Mouse (Mus musculus): Measurements from ENCODE around the gene Polr2a. TPM values are rescaled to one million over a fixed set of nuclear protein-coding genes. Genes with fewer than 3 reads are reported as not detected.

The Polr2a gene
- 9.3 and 10.3 TPM in 2 replicates for polyA plus RNA-seq (2015; fragmentation: Nextera tagmentation; extraction: Ambion mirVana)

GRCm38 (mm10) chr11:69758478-69758970, at the start of gene Polr2a:
Gene Polr2a, minus strand, starts transcription at chr11:69758637.

GRCm38 (mm10) chr11:69804972-69805909, 46.8 kb upstream of the Polr2a start, which contains the start of gene Tmem102:
Gene Tmem102, minus strand, starts transcription at chr11:69805624.

GRCm38 (mm10) chr11:69801379-69801977, 43.0 kb upstream of the Polr2a start, which contains the start of gene Fgf11:
Gene Fgf11, minus strand, starts transcription at chr11:69801857.

GRCm38 (mm10) chr11:69795168-69795982, 36.9 kb upstream of the Polr2a start, which contains the start of gene Chrnb1:
Gene Chrnb1, minus strand, starts transcription at chr11:69795943.

GRCm38 (mm10) chr11:69765221-69766125, 7.0 kb upstream of the Polr2a start, which contains the start of gene Zbtb4:
Gene Zbtb4, plus strand, starts transcription at chr11:69765912.

GRCm38 (mm10) chr11:69761868-69762267, 3.4 kb upstream of the Polr2a start, which contains the start of gene Slc35g3:
Gene Slc35g3, minus strand, starts transcription at chr11:69761968.

GRCm38 (mm10) chr11:69695361-69696181, 62.9 kb downstream of the Polr2a start, which contains the start of the genes Tnfsf12 and Tnfsfm13:
Gene Tnfsf12, minus strand, starts transcription at chr11:69695849.
Gene Tnfsfm13, minus strand, starts transcription at chr11:69696098.

GRCm38 (mm10) chr11:69685526-69686148, 72.8 kb downstream of the Polr2a start, which contains the start of gene Tnfsf13:
Gene Tnfsf13, minus strand, starts transcription at chr11:69685784.

Other genes with a start within 250 kb of the Polr2a start
- 0.36 and 0.65 TPM in 2 replicates for gene Dnah2, start 209.5 kb downstream of the Polr2a start, polyA plus RNA-seq (2015; fragmentation: Nextera tagmentation; extraction: Ambion mirVana)
- 0.50 and 0.89 TPM in 2 replicates for gene Efnb3, start 198.4 kb downstream of the Polr2a start, polyA plus RNA-seq (2015; fragmentation: Nextera tagmentation; extraction: Ambion mirVana)
- gene Wrap53, start 178.4 kb downstream of the Polr2a start, polyA plus RNA-seq (2015; fragmentation: Nextera tagmentation; extraction: Ambion mirVana): 5.3 and 7.8 TPM in 2 replicates
- gene Trp53, start 178.3 kb downstream of the Polr2a start, polyA plus RNA-seq (2015; fragmentation: Nextera tagmentation; extraction: Ambion mirVana): 34.5 and 37.5 TPM in 2 replicates
- 74.2 and 78.6 TPM in 2 replicates for gene Atp1b2, start 152.7 kb downstream of the Polr2a start, polyA plus RNA-seq (2015; fragmentation: Nextera tagmentation; extraction: Ambion mirVana)
- 0.45 and 0.63 TPM in 2 replicates for gene Shbg, start 140.7 kb downstream of the Polr2a start, polyA plus RNA-seq (2015; fragmentation: Nextera tagmentation; extraction: Ambion mirVana)
- 12.4 and 15.9 TPM in 2 replicates for gene Sat2, start 136.6 kb downstream of the Polr2a start, polyA plus RNA-seq (2015; fragmentation: Nextera tagmentation; extraction: Ambion mirVana)
- gene Fxr2, start 125.6 kb downstream of the Polr2a start, polyA plus RNA-seq (2015; fragmentation: Nextera tagmentation; extraction: Ambion mirVana): 19.9 and 21.3 TPM in 2 replicates
- 0.16 TPM in 1 of 2 replicates, not detected in the other for gene Sox15, start 103.3 kb downstream of the Polr2a start, polyA plus RNA-seq (2015; fragmentation: Nextera tagmentation; extraction: Ambion mirVana)
- gene Mpdu1, start 96.0 kb downstream of the Polr2a start, polyA plus RNA-seq (2015; fragmentation: Nextera tagmentation; extraction: Ambion mirVana): 29.7 and 47.4 TPM in 2 replicates
- gene Cd68, start 92.5 kb downstream of the Polr2a start, polyA plus RNA-seq (2015; fragmentation: Nextera tagmentation; extraction: Ambion mirVana): 16.2 and 25.5 TPM in 2 replicates
- gene Eif4a1, start 86.2 kb downstream of the Polr2a start, polyA plus RNA-seq (2015; fragmentation: Nextera tagmentation; extraction: Ambion mirVana): 167 and 224 TPM in 2 replicates
- gene Senp3, start 76.6 kb downstream of the Polr2a start, polyA plus RNA-seq (2015; fragmentation: Nextera tagmentation; extraction: Ambion mirVana): 26.4 and 29.2 TPM in 2 replicates
- gene Tnfsf13, start 72.9 kb downstream of the Polr2a start, polyA plus RNA-seq (2015; fragmentation: Nextera tagmentation; extraction: Ambion mirVana): 0.65 and 0.67 TPM in 2 replicates
- 11.5 and 13.1 TPM in 2 replicates for gene Tnfsf12, start 62.8 kb downstream of the Polr2a start, polyA plus RNA-seq (2015; fragmentation: Nextera tagmentation; extraction: Ambion mirVana)
- 5.9 and 6.9 TPM in 2 replicates for gene Tnfsfm13, start 62.5 kb downstream of the Polr2a start, polyA plus RNA-seq (2015; fragmentation: Nextera tagmentation; extraction: Ambion mirVana)
- gene Slc35g3, start 3.3 kb upstream of the Polr2a start, polyA plus RNA-seq (2015; fragmentation: Nextera tagmentation; extraction: Ambion mirVana): not detected in 2 replicates
- 2.5 and 2.9 TPM in 2 replicates for gene Zbtb4, start 7.3 kb upstream of the Polr2a start, polyA plus RNA-seq (2015; fragmentation: Nextera tagmentation; extraction: Ambion mirVana)
- gene Chrnb1, start 37.3 kb upstream of the Polr2a start, polyA plus RNA-seq (2015; fragmentation: Nextera tagmentation; extraction: Ambion mirVana): 79.0 and 95.8 TPM in 2 replicates
- 1.5 and 2.2 TPM in 2 replicates for gene Fgf11, start 43.2 kb upstream of the Polr2a start, polyA plus RNA-seq (2015; fragmentation: Nextera tagmentation; extraction: Ambion mirVana)
- gene Tmem102, start 47.0 kb upstream of the Polr2a start, polyA plus RNA-seq (2015; fragmentation: Nextera tagmentation; extraction: Ambion mirVana): 0.31 and 0.45 TPM in 2 replicates
- gene Gm39566, start 56.7 kb upstream of the Polr2a start, polyA plus RNA-seq (2015; fragmentation: Nextera tagmentation; extraction: Ambion mirVana): not detected in 2 replicates
- gene Spem2, start 59.8 kb upstream of the Polr2a start, polyA plus RNA-seq (2015; fragmentation: Nextera tagmentation; extraction: Ambion mirVana): not detected in 2 replicates
- not detected in 2 replicates for gene Spem1, start 63.5 kb upstream of the Polr2a start, polyA plus RNA-seq (2015; fragmentation: Nextera tagmentation; extraction: Ambion mirVana)
- 2.1 TPM in 2 replicates for gene Nlgn2, start 79.1 kb upstream of the Polr2a start, polyA plus RNA-seq (2015; fragmentation: Nextera tagmentation; extraction: Ambion mirVana)
- gene Tmem256, start 79.9 kb upstream of the Polr2a start, polyA plus RNA-seq (2015; fragmentation: Nextera tagmentation; extraction: Ambion mirVana): 242 and 272 TPM in 2 replicates
- 36.6 and 44.6 TPM in 2 replicates for gene Plscr3, start 87.7 kb upstream of the Polr2a start, polyA plus RNA-seq (2015; fragmentation: Nextera tagmentation; extraction: Ambion mirVana)
- 0.09 and 0.46 TPM in 2 replicates for gene Tnk1, start 100.1 kb upstream of the Polr2a start, polyA plus RNA-seq (2015; fragmentation: Nextera tagmentation; extraction: Ambion mirVana)
- not detected in 2 replicates for gene Tmem95, start 119.4 kb upstream of the Polr2a start, polyA plus RNA-seq (2015; fragmentation: Nextera tagmentation; extraction: Ambion mirVana)
- 2.6 and 3.6 TPM in 2 replicates for gene Kctd11, start 122.8 kb upstream of the Polr2a start, polyA plus RNA-seq (2015; fragmentation: Nextera tagmentation; extraction: Ambion mirVana)
- 0.34 and 0.46 TPM in 2 replicates for gene Acap1, start 136.9 kb upstream of the Polr2a start, polyA plus RNA-seq (2015; fragmentation: Nextera tagmentation; extraction: Ambion mirVana)
- 1.8 and 2.4 TPM in 2 replicates for gene 2810408A11Rik, start 142.3 kb upstream of the Polr2a start, polyA plus RNA-seq (2015; fragmentation: Nextera tagmentation; extraction: Ambion mirVana)
- gene Neurl4, start 142.4 kb upstream of the Polr2a start, polyA plus RNA-seq (2015; fragmentation: Nextera tagmentation; extraction: Ambion mirVana): 3.0 and 3.3 TPM in 2 replicates
- gene Gps2, start 155.3 kb upstream of the Polr2a start, polyA plus RNA-seq (2015; fragmentation: Nextera tagmentation; extraction: Ambion mirVana): 41.9 and 42.1 TPM in 2 replicates
- 952 and 1,117 TPM in 2 replicates for gene Eif5a, start 163.3 kb upstream of the Polr2a start, polyA plus RNA-seq (2015; fragmentation: Nextera tagmentation; extraction: Ambion mirVana)
- 0.78 and 0.85 TPM in 2 replicates for gene Ybx2, start 177.2 kb upstream of the Polr2a start, polyA plus RNA-seq (2015; fragmentation: Nextera tagmentation; extraction: Ambion mirVana)
- gene Slc2a4, start 189.6 kb upstream of the Polr2a start, polyA plus RNA-seq (2015; fragmentation: Nextera tagmentation; extraction: Ambion mirVana): 128 and 138 TPM in 2 replicates
- 0.23 and 0.57 TPM in 2 replicates for gene Cldn7, start 206.1 kb upstream of the Polr2a start, polyA plus RNA-seq (2015; fragmentation: Nextera tagmentation; extraction: Ambion mirVana)
- gene Ctdnep1, start 222.5 kb upstream of the Polr2a start, polyA plus RNA-seq (2015; fragmentation: Nextera tagmentation; extraction: Ambion mirVana): 42.1 and 46.1 TPM in 2 replicates
- 86.0 and 92.4 TPM in 2 replicates for gene Elp5, start 223.9 kb upstream of the Polr2a start, polyA plus RNA-seq (2015; fragmentation: Nextera tagmentation; extraction: Ambion mirVana)
- gene Gabarap, start 232.5 kb upstream of the Polr2a start, polyA plus RNA-seq (2015; fragmentation: Nextera tagmentation; extraction: Ambion mirVana): 320 and 389 TPM in 2 replicates
- gene Phf23, start 237.1 kb upstream of the Polr2a start, polyA plus RNA-seq (2015; fragmentation: Nextera tagmentation; extraction: Ambion mirVana): 31.1 and 33.7 TPM in 2 replicates
- 11.2 and 11.8 TPM in 2 replicates for gene Dvl2, start 242.0 kb upstream of the Polr2a start, polyA plus RNA-seq (2015; fragmentation: Nextera tagmentation; extraction: Ambion mirVana)

Measured in skeletal muscle tissue, postnatal 0 days (tissue).